Mouse (Mus musculus) cortical plate, adult 2 months (tissue): ENCODE data around the gene Gm4450. TPM values are rescaled to one million over a fixed set of nuclear protein-coding genes. Genes with fewer than 3 reads are reported as not detected.
"Not testable (repeated sequence)": the region's sequence is repeated elsewhere in the genome, so short reads cannot be mapped to it uniquely, and the experiment has no call there.

ENCODE experiments used
- H3K27ac ChIP-seq: fragments of 200-500 bp; 2 replicates; pipeline ENCODE4 v1.5.1; 2012; ENCODE audit warnings: low read length, control low read depth, inconsistent platforms; ENCODE audit not compliant: insufficient read depth
- H3K4me1 ChIP-seq: fragments of 200-500 bp; 2 replicates; pipeline ENCODE4 v1.6.1; 2011; ENCODE audit warnings: low read length; ENCODE audit not compliant: control insufficient read depth, insufficient read depth
- H3K4me3 ChIP-seq: fragments of 200-500 bp; 2 replicates; pipeline ENCODE4 v1.5.1; 2011; ENCODE audit warnings: mild to moderate bottlenecking, low read length, control low read depth; ENCODE audit not compliant: insufficient read depth
- CTCF ChIP-seq: fragments of 200-500 bp; IDR thresholded peaks from 2 replicates; pipeline ENCODE4 v1.5.1; 2011; ENCODE audit warnings: mild to moderate bottlenecking, control low read depth, low read length; ENCODE audit not compliant: insufficient read depth; ENCODE audit errors: extremely low read depth
- POLR2A ChIP-seq: fragments of 200-500 bp; IDR thresholded peaks from 2 replicates; pipeline ENCODE4 v1.6.1; 2011; ENCODE audit warnings: mild to moderate bottlenecking, low read length, control low read depth; ENCODE audit not compliant: insufficient read depth; ENCODE audit errors: extremely low read depth
- polyA plus RNA-seq: library from polyadenylated mRNA; depleted of rRNA; stranded (reverse); fragments of >200 nt; gene quantifications from 2 replicates; pipeline ENCODE4 v1.2.3, GENCODE M21; 2012; rRNA removed

Gene Gm4450
- polyA plus RNA-seq: not detected in 2 replicates

GRCm38 (mm10) chr3:98457026-98457425, at the start of gene Gm4450:
Gene Gm4450 (minus strand): TSS chr3:98457126.
- H3K4me1 ChIP-seq, H3K27ac ChIP-seq, H3K4me3 ChIP-seq: not testable (repeated sequence)

DNA sequence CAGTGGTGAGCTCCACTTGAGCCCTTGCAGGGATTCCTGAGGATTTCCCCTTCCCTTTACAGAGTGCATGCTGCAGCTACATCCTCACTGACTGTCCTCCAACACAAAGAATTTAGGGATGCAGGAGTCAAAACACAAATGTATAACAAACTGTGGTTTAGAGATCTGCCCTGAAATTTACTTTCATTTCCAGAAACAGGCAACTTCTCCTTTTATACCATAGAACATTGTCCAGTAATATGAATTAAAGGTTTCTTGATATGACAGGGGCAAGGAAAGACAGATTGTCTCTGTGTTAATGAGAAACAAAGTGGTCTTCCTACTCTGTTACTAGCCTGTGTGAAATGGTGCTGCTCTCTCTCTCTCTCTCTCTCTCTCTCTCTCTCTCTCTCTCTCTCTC, 40.5 kb upstream of the Gm4450 start:
- H3K4me3 ChIP-seq, H3K4me1 ChIP-seq, H3K27ac ChIP-seq: not testable (repeated sequence)

DNA sequence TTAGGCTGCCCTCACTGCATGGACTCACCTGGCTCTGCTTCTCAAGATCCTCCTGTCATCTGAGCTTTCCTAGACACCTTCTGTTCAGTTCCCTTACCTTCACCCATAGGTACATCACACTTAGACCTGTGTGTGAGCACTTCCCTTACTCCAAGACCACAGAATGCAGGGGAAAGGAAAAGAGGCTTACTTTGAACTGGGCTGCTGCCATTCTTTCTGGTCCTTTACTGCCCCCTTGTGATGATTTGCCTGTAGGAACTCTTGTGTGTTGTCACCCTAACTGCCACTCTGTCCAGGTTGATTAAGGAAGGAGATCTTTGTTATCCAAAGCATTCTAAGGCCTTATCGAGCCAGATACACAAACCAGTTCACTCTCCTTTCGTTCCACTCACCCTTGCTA, 39.8 kb upstream of the Gm4450 start:
- not testable (repeated sequence) for H3K4me3 ChIP-seq, H3K27ac ChIP-seq, H3K4me1 ChIP-seq

- not testable (repeated sequence) for H3K27ac ChIP-seq, H3K4me1 ChIP-seq, H3K4me3 ChIP-seq
Observed at GRCm38 (mm10) chr3:98495055-98495454, 38.1 kb upstream of the Gm4450 start.

- not testable (repeated sequence) for H3K4me1 ChIP-seq, H3K27ac ChIP-seq, H3K4me3 ChIP-seq
Observed at GRCm38 (mm10) chr3:98494184-98494583, 37.3 kb upstream of the Gm4450 start.

- H3K27ac ChIP-seq, H3K4me1 ChIP-seq, H3K4me3 ChIP-seq: not testable (repeated sequence)
Observed at GRCm38 (mm10) chr3:98471499-98471898, 14.6 kb upstream of the Gm4450 start.

DNA sequence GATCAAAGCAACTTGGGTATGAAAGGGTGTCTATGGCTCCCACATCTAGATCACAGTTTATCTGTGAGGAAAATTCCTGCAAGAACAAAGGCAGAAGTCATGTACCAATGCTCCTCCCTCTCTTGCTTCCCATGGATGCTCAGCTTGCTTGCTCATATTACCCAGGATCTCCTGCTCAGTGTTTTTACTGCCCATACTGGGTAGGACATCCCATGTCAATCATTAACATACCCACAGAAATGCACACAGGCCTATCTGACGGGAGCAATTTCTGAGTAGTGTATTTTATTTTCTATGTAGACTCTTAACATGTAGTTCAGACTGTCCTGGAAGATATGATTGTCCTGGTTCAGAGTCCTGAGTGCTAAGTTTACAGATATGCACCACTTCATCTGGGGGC, 14.1 kb upstream of the Gm4450 start:
- not testable (repeated sequence) for H3K4me3 ChIP-seq, H3K4me1 ChIP-seq, H3K27ac ChIP-seq

GRCm38 (mm10) chr3:98469323-98469722, 12.4 kb upstream of the Gm4450 start:
- H3K4me1 ChIP-seq, H3K4me3 ChIP-seq, H3K27ac ChIP-seq: not testable (repeated sequence)

GRCm38 (mm10) chr3:98453786-98454185, 3.1 kb downstream of the Gm4450 start:
- not testable (repeated sequence) for H3K4me3 ChIP-seq, H3K4me1 ChIP-seq, H3K27ac ChIP-seq

- H3K4me1 ChIP-seq, H3K4me3 ChIP-seq, H3K27ac ChIP-seq: not testable (repeated sequence)
Observed at GRCm38 (mm10) chr3:98443924-98444323, 13.0 kb downstream of the Gm4450 start.

DNA sequence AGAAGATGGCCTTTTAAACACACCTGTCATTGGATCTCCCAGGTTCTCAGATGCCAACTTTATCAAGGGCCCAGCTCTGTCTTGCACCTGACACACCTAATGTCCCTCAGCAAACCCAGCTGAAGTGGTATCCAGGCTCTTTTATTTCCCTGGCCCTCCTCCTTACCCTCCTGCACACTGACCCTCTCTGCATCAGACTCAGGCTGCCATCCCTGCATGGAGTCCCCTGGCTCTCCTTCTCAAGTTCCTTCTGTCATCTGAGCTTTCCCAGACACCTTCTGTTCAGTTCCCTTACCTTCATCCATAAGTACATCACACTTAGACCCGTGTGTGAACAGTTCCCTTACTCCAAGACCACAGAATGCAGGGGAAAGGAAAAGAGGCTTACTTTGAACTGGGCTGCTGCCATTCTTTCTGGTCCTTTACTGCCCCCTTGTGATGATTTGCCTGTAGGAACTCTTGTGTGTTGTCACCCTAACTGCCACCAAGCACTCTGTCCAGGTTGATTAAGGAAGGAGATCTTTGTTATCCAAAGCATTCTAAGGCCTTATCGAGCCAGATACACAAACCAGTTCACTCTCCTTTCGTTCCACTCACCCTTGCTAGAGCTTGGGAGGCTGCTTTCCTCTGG, 13.7 kb downstream of the Gm4450 start:
- not testable (repeated sequence) for H3K4me3 ChIP-seq, H3K4me1 ChIP-seq, H3K27ac ChIP-seq
- peak; percentile 30; the same call in 1 of the 2 replicates for TF ChIP-seq CTCF

- not testable (repeated sequence) for H3K27ac ChIP-seq, H3K4me3 ChIP-seq, H3K4me1 ChIP-seq
Observed at GRCm38 (mm10) chr3:98442245-98442644, 14.7 kb downstream of the Gm4450 start.

DNA sequence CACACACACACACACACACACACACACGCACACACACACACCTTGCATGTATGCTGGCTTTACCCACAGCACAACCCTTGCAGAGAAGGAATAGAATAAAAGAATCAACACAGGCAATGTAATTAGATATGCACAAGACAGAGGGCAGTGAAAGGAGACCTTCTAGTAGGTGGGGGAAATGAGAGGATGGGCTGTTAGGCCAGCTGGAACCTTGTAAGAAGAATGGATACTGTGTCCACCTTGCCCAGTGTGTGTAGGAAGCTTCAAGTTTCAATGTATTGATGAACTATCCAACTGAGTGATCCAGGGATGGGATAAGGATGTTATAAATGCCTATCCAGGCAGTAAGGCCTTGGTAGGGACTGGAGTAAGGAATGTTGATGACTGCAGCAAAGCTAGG, 21.9 kb downstream of the Gm4450 start:
- H3K4me3 ChIP-seq: no peak overlapping the region

More for the DNA sequence above, 21.9 kb downstream of the Gm4450 start:
- TF ChIP-seq POLR2A (no peak), CTCF (no peak)
- no peaks in the 10 kb centered on the region for H3K4me1 ChIP-seq
- no peak overlapping the region for H3K27ac ChIP-seq
